Mouse (Mus musculus) heart, adult 2 months (tissue): ENCODE results near the gene Baz2b.

ENCODE experiments used
- CTCF ChIP-seq: fragments of 200-600 bp; IDR thresholded peaks from 2 replicates; pipeline ENCODE4 v1.8.1; 2022; ENCODE audit warnings: antibody characterized with exemption, mild to moderate bottlenecking, moderate library complexity
- POLR2A ChIP-seq: fragments of 200-500 bp; IDR thresholded peaks from 2 replicates; pipeline ENCODE4 v1.6.1; 2011; ENCODE audit warnings: mild to moderate bottlenecking, low read depth, low read length, control low read depth; ENCODE audit not compliant: insufficient read depth

GRCm38 (mm10) chr2:60056043-60056442 lies 153.6 kb downstream of the Baz2b start:
- no peak for TF ChIP-seq POLR2A
- TF ChIP-seq CTCF = no peak
